ENCODE assay signal across 17 mouse cellular contexts in the genomic region with DNA sequence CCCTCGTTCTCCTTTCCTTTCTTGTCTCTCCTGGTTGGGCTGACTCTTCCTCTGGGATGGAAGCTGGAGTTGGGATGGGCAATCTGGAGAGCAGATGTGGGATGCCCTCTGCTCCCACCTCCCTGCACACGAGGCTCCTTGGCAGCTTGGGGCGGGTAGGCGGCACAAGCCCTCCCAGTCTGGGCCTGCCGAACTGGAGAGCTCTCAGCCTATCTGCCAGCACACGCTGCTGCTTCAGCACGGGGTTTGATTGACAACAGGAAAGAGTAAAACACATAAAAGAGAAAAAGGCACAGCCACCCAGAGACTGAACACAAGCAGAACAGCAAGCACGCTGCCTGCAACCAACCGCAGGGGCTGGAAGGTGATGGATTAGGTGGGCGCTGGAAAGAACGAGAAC.
DNase-seq lines count a peak whose midpoint lies in the region; ATAC-seq and TF ChIP-seq lines count a peak whose summit lies in the region.
"Had no signal": no experiment of that assay in that cellular context is flagged by ENCODE, and none has a peak within 500 bp of the region (broad histone marks: within the 10 kb centered on the region; RNA-seq: fewer than 3 reads in every experiment).

No protein-coding gene starts in this region.

- H3K9me3 ChIP-seq in forebrain, embryonic 10.5 days, result no peaks in the 10 kb centered on the region
- no peaks in the 10 kb centered on the region for H3K9me3 ChIP-seq in forebrain, embryonic 12.5 days
- no peaks in the 10 kb centered on the region for H3K9me3 ChIP-seq in midbrain, embryonic 11.5 days (ENCODE audit: control insufficient read depth, low read length)
- H3K9me3 ChIP-seq in midbrain, postnatal 0 days (ENCODE audit: low read length), result no peaks in the 10 kb centered on the region
- H3K9me3 ChIP-seq in limb, embryonic 10.5 days (replicated peaks), result no peaks in the 10 kb centered on the region

- peaks cover 44% of the 10 kb centered on the region for H3K4me1 ChIP-seq in forebrain, embryonic 10.5 days
- H3K4me1 ChIP-seq in forebrain, embryonic 12.5 days, result peaks cover 10% of the 10 kb centered on the region
- H3K4me1 ChIP-seq in midbrain, embryonic 11.5 days (ENCODE audit: control insufficient read depth, insufficient read depth, low read length), result peaks cover 6% of the 10 kb centered on the region; the same call in 1 of the 2 replicates
- no peaks in the 10 kb centered on the region for H3K4me1 ChIP-seq in midbrain, postnatal 0 days (ENCODE audit: insufficient read depth, low read length)
- peaks cover 29% of the 10 kb centered on the region for H3K4me1 ChIP-seq in limb, embryonic 10.5 days

- no peak overlapping the region for H3K9ac ChIP-seq in forebrain, embryonic 12.5 days
- H3K9ac ChIP-seq in midbrain, embryonic 11.5 days (ENCODE audit: low read length), result no peak overlapping the region
- H3K9ac ChIP-seq in midbrain, postnatal 0 days (replicated peaks; ENCODE audit: low read length, poor library complexity, severe bottlenecking), result no peak overlapping the region
- H3K9ac ChIP-seq: liver, embryonic 14.5 days had no signal

- peaks cover 98% of the 10 kb centered on the region for H3K27me3 ChIP-seq in forebrain, embryonic 10.5 days (ENCODE audit: poor library complexity, severe bottlenecking)
- H3K27me3 ChIP-seq in forebrain, embryonic 12.5 days, result peaks cover 70% of the 10 kb centered on the region
- H3K27me3 ChIP-seq in midbrain, embryonic 11.5 days (ENCODE audit: control insufficient read depth, insufficient read depth, low read length), result peaks cover 22% of the 10 kb centered on the region
- peaks cover 20% of the 10 kb centered on the region for H3K27me3 ChIP-seq in midbrain, postnatal 0 days (ENCODE audit: insufficient read depth, low read length)
- H3K27me3 ChIP-seq in limb, embryonic 10.5 days (ENCODE audit: low read depth, poor library complexity, severe bottlenecking), result peaks cover 100% of the 10 kb centered on the region

- H3K36me3 ChIP-seq in forebrain, embryonic 10.5 days (replicated peaks), result no peaks in the 10 kb centered on the region
- no peaks in the 10 kb centered on the region for H3K36me3 ChIP-seq in forebrain, embryonic 12.5 days (replicated peaks)
- no peaks in the 10 kb centered on the region for H3K36me3 ChIP-seq in midbrain, embryonic 11.5 days (ENCODE audit: control insufficient read depth, insufficient read depth, low read length)
- H3K36me3 ChIP-seq in midbrain, postnatal 0 days (ENCODE audit: insufficient read depth, low read length), result no peaks in the 10 kb centered on the region
- H3K36me3 ChIP-seq in limb, embryonic 10.5 days, result no peaks in the 10 kb centered on the region

- DNase-seq in forebrain, embryonic 10.5 days (ENCODE audit: extremely low spot score, low spot score), result no peak
- peak; percentile 82 for DNase-seq in midbrain, embryonic 11.5 days (ENCODE audit: low spot score, missing footprints)
- no peak for DNase-seq in midbrain, postnatal 0 days (ENCODE audit: low spot score)
- DNase-seq in limb, embryonic 10.5 days (ENCODE audit: low spot score), result no peak
- DNase-seq in thymus, postnatal 4 days, result peak; percentile 27
- no peak for DNase-seq in cerebellum, postnatal 10 days
- DNase-seq in right cerebral cortex, postnatal 4 days, result no peak
- DNase-seq: adrenal gland, adult 8-10 months; cerebellum, adult 9-10 months; kidney, adult 8-10 months; kidney, postnatal 4 days; layer of hippocampus, postnatal 36 days; right cerebral cortex, postnatal 25 days had no signal

- H3K4me3 ChIP-seq in forebrain, embryonic 10.5 days, result no peak overlapping the region
- no peak overlapping the region for H3K4me3 ChIP-seq in forebrain, embryonic 12.5 days (replicated peaks)
- no peak overlapping the region for H3K4me3 ChIP-seq in midbrain, embryonic 11.5 days (ENCODE audit: low read depth, low read length)
- H3K4me3 ChIP-seq in midbrain, postnatal 0 days (ENCODE audit: low read depth, low read length), result no peak overlapping the region
- no peak overlapping the region for H3K4me3 ChIP-seq in limb, embryonic 10.5 days
- H3K4me3 ChIP-seq: megakaryocyte, embryonic 14.5 days had no signal

- no peak overlapping the region for H3K4me2 ChIP-seq in forebrain, embryonic 12.5 days
- H3K4me2 ChIP-seq in midbrain, embryonic 11.5 days, result no peak overlapping the region
- H3K4me2 ChIP-seq in midbrain, postnatal 0 days (ENCODE audit: low read depth, low read length, poor library complexity, severe bottlenecking), result no peak overlapping the region

- ATAC-seq in forebrain, embryonic 12.5 days (ENCODE audit: low FRiP score), result no peak
- no peak for ATAC-seq in midbrain, embryonic 11.5 days (ENCODE audit: low FRiP score)
- ATAC-seq in midbrain, postnatal 0 days (ENCODE audit: low FRiP score), result no peak
- ATAC-seq: lung, postnatal 0 days had no signal

- 46% methylated on average over 11 of the region's 11 CpGs for WGBS in forebrain, embryonic 10.5 days
- WGBS in forebrain, embryonic 12.5 days, result 40% methylated on average over 11 of the region's 11 CpGs
- 36% methylated on average over 11 of the region's 11 CpGs for WGBS in midbrain, embryonic 11.5 days
- 44% methylated on average over 11 of the region's 11 CpGs for WGBS in midbrain, postnatal 0 days
- WGBS in limb, embryonic 10.5 days, result 40% methylated on average over 11 of the region's 11 CpGs

- TF ChIP-seq CTCF in midbrain, postnatal 0 days (IDR thresholded peaks at IDR 0.05), result no peak

- peak overlapping the region; percentile 77; the same call in 1 of the 2 replicates for H3K27ac ChIP-seq in forebrain, embryonic 10.5 days
- no peak overlapping the region for H3K27ac ChIP-seq in forebrain, embryonic 12.5 days
- H3K27ac ChIP-seq in midbrain, embryonic 11.5 days (ENCODE audit: low read depth, low read length), result no peak overlapping the region
- H3K27ac ChIP-seq in midbrain, postnatal 0 days (ENCODE audit: low read depth, low read length), result no peak overlapping the region
- H3K27ac ChIP-seq in limb, embryonic 10.5 days, result peak overlapping the region; percentile 56; the same call in 1 of the 2 replicates
- H3K27ac ChIP-seq: liver, embryonic 14.5 days had no signal

Comparison
In these comparisons a context has a peak if more than half of its experiments do, and no peak if none do; other contexts are left out.
1. DNase-seq: peak in midbrain, embryonic 11.5 days (single experiment) and thymus, postnatal 4 days (single experiment); none in forebrain, embryonic 10.5 days (single experiment), midbrain, postnatal 0 days (single experiment), limb, embryonic 10.5 days (single experiment), cerebellum, postnatal 10 days (0 of 2) and right cerebral cortex, postnatal 4 days (single experiment).
2. H3K27ac ChIP-seq: peak in forebrain, embryonic 10.5 days (single experiment) and limb, embryonic 10.5 days (single experiment); none in forebrain, embryonic 12.5 days (single experiment), midbrain, embryonic 11.5 days (single experiment) and midbrain, postnatal 0 days (single experiment).